Comparison of ENCODE assay signal across 14 mouse cellular contexts in genomic region chr15:84653151-84653550, GRCm38 (mm10). TPM values are rescaled to one million over a fixed set of nuclear protein-coding genes. Genes with fewer than 3 reads are reported as not detected.
A peak's percentile ranks its signal among the peaks of the same experiment; 100 is the strongest.
DNase-seq lines count a peak whose midpoint lies in the region; ATAC-seq and TF ChIP-seq lines count a peak whose summit lies in the region.
"Had no signal": no experiment of that assay in that cellular context is flagged by ENCODE, and none has a peak within 500 bp of the region (broad histone marks: within the 10 kb centered on the region; RNA-seq: fewer than 3 reads in every experiment).

No protein-coding gene starts in this region.

- no peak for TF ChIP-seq CTCF in gastrocnemius, adult 2 months (IDR thresholded peaks at IDR 0.05)
- no peak for TF ChIP-seq CTCF in lung, embryonic 14.5 days (IDR thresholded peaks at IDR 0.05; ENCODE audit: low read depth)

- no peak overlapping the region for H3K4me2 ChIP-seq in lung, embryonic 14.5 days
- no peak overlapping the region for H3K4me2 ChIP-seq in hindbrain, embryonic 11.5 days (replicated peaks; ENCODE audit: low read depth, low read length)
- no peak overlapping the region; the same call in 1 of the 2 replicates for H3K4me2 ChIP-seq in midbrain, embryonic 15.5 days

- H3K9me3 ChIP-seq in lung, embryonic 14.5 days (ENCODE audit: low read depth, low read length): no peaks in the 10 kb centered on the region
- no peaks in the 10 kb centered on the region for H3K9me3 ChIP-seq in hindbrain, embryonic 11.5 days (ENCODE audit: control insufficient read depth, low read length)
- no peaks in the 10 kb centered on the region for H3K9me3 ChIP-seq in midbrain, embryonic 15.5 days
- H3K9me3 ChIP-seq: hindbrain, embryonic 15.5 days had no signal

- H3K9ac ChIP-seq in lung, embryonic 14.5 days: no peak overlapping the region
- no peak overlapping the region for H3K9ac ChIP-seq in hindbrain, embryonic 11.5 days (ENCODE audit: low read depth, low read length)
- no peak overlapping the region for H3K9ac ChIP-seq in midbrain, embryonic 15.5 days

- peaks cover 12% of the 10 kb centered on the region for H3K4me1 ChIP-seq in lung, embryonic 14.5 days (ENCODE audit: insufficient read depth)
- 0 out of 2 replicates have a peak, but pooled peaks cover 5% of the 10 kb centered on the region for H3K4me1 ChIP-seq in hindbrain, embryonic 11.5 days (replicated peaks; ENCODE audit: control insufficient read depth, insufficient read depth, low read length)
- H3K4me1 ChIP-seq in midbrain, embryonic 15.5 days: peaks cover 21% of the 10 kb centered on the region

- H3K4me3 ChIP-seq in gastrocnemius, adult 2 months: no peak overlapping the region
- H3K4me3 ChIP-seq in lung, embryonic 14.5 days (ENCODE audit: low read depth, low read length): no peak overlapping the region
- no peak overlapping the region for H3K4me3 ChIP-seq in hindbrain, embryonic 11.5 days (ENCODE audit: low read depth, low read length)
- H3K4me3 ChIP-seq in midbrain, embryonic 15.5 days: no peak overlapping the region

- peak; percentile 5 for DNase-seq in gastrocnemius, adult 2 months
- DNase-seq in gastrocnemius, postnatal 4 days (ENCODE audit: low spot score in 2 of 2): no peak
- DNase-seq in lung, embryonic 14.5 days: no peak
- no peak for DNase-seq in lung, postnatal 4 days
- DNase-seq in hindbrain, embryonic 11.5 days (ENCODE audit: low spot score): no peak
- DNase-seq in right cerebral cortex, postnatal 4 days: no peak
- DNase-seq: adrenal gland, postnatal 25 days; cerebellum, postnatal 25 days; heart, adult 18-20 months; spleen, adult 18-20 months had no signal

- intact Hi-C loops in gastrocnemius, adult 2 months (cut with DNase I): no loop called here

- 89% methylated on average over 7 of the region's 7 CpGs for WGBS in lung, embryonic 14.5 days
- WGBS in hindbrain, embryonic 11.5 days: 91% methylated on average over 7 of the region's 7 CpGs
- 89% methylated on average over 7 of the region's 7 CpGs for WGBS in midbrain, embryonic 15.5 days

- ATAC-seq in lung, embryonic 14.5 days (ENCODE audit: insufficient read depth): no peak
- no peak for ATAC-seq in hindbrain, embryonic 11.5 days (ENCODE audit: low FRiP score)
- no peak for ATAC-seq in midbrain, embryonic 15.5 days (replicated peaks)
- no peak for ATAC-seq in granulocyte monocyte progenitor cell, adult 5-6 weeks (replicated peaks; ENCODE audit: poor library complexity, severe bottlenecking)

- H3K36me3 ChIP-seq in lung, embryonic 14.5 days (ENCODE audit: insufficient read depth): no peaks in the 10 kb centered on the region
- no peaks in the 10 kb centered on the region for H3K36me3 ChIP-seq in hindbrain, embryonic 11.5 days (ENCODE audit: control insufficient read depth, insufficient read depth, low read length)
- no peaks in the 10 kb centered on the region for H3K36me3 ChIP-seq in midbrain, embryonic 15.5 days (replicated peaks)
- H3K36me3 ChIP-seq: hindbrain, embryonic 15.5 days had no signal

- H3K27ac ChIP-seq in gastrocnemius, adult 2 months: no peak overlapping the region
- peak overlapping the region; percentile 97; the same call in 1 of the 2 replicates for H3K27ac ChIP-seq in lung, embryonic 14.5 days (ENCODE audit: low read depth)
- peak overlapping the region; percentile 78; the same call in 1 of the 2 replicates for H3K27ac ChIP-seq in hindbrain, embryonic 11.5 days (ENCODE audit: low read depth, low read length)
- peak overlapping the region; percentile 95; the same call in 1 of the 2 replicates for H3K27ac ChIP-seq in midbrain, embryonic 15.5 days
- H3K27ac ChIP-seq: macrophage had no signal

- H3K27me3 ChIP-seq in lung, embryonic 14.5 days (ENCODE audit: insufficient read depth, low read length): no peaks in the 10 kb centered on the region
- H3K27me3 ChIP-seq in hindbrain, embryonic 11.5 days (ENCODE audit: control insufficient read depth, insufficient read depth, low read length): no peaks in the 10 kb centered on the region
- H3K27me3 ChIP-seq in midbrain, embryonic 15.5 days (replicated peaks): no peaks in the 10 kb centered on the region
- H3K27me3 ChIP-seq: hindbrain, embryonic 15.5 days had no signal

RNA-seq across cellular contexts. Expression of gene Prr5, which starts 16.3 kb away (rescaled TPM):
- 1 to 10 TPM; 3.0 to 4.3 TPM for total RNA-seq in gastrocnemius, adult 2 months (2021)
- total RNA-seq in gastrocnemius, postnatal 4 days (2021): 10 to 100 TPM; 22.8 to 24.6 TPM
- 24.5 and 27.8 TPM in 2 replicates for polyA plus RNA-seq in lung, embryonic 14.5 days (2014; fragmentation: Nextera tagmentation; extraction: Ambion mirVana)
- 12.1 and 13.9 TPM in 2 replicates for polyA plus RNA-seq in hindbrain, embryonic 11.5 days (2014; fragmentation: Nextera tagmentation; extraction: Ambion mirVana)
- polyA plus RNA-seq in midbrain, embryonic 15.5 days (2015; fragmentation: Nextera tagmentation; extraction: Ambion mirVana): 27.5 and 27.7 TPM in 2 replicates
- total RNA-seq in granulocyte monocyte progenitor cell, adult 5-6 weeks (2014; fragmentation: Nextera tagmentation): 16.4 and 16.9 TPM in 2 replicates
- 3.9 and 4.9 TPM in 2 replicates for total RNA-seq in granulocyte monocyte progenitor cell, adult 5-6 weeks (2017)
